Mouse (Mus musculus): ENCODE data around the gene Hps1. TPM values are rescaled to one million over a fixed set of nuclear protein-coding genes. Genes with fewer than 3 reads are reported as not detected.

Gene Hps1
- total RNA-seq, 2 experiments from 2014 or later: 0.73 to 0.97 TPM

DNA sequence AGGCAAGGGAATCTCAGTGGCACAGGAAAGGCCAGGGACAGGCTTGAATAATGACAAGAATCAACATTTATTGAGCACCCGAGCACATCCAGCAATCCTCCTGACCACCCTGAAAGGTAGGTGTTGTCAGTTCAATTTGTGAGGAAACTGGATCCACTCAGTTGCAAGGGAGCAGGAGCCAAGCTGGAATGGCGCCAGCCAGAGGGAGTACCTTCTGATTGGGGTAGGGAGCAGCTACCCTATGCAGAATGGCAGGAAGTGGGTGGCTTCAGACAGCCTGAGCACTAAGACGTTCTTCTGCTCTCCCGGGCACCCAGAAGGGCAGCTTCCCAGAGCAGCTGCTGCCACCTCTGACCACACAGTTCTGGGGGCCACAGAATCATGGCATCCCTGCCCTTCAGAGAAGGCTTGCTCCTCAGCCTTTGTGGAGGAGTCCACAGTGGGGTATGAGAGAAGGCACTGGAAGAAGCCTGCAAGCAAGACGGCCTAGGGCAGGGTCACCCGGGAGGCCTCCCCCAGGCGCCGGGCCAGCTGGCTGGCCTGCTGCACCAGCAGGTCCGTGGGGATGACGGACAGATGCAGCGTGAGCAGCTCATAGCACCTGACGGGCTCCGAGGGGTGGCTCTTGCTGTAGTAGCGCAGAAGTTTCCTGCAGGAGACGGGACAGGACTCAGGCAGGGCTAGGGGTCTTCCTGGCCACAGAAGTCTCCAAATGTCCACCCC lies 24.5 kb downstream of the Hps1 start:
- DNase-seq (ENCODE audit: low spot score): peak; percentile 18

DNA sequence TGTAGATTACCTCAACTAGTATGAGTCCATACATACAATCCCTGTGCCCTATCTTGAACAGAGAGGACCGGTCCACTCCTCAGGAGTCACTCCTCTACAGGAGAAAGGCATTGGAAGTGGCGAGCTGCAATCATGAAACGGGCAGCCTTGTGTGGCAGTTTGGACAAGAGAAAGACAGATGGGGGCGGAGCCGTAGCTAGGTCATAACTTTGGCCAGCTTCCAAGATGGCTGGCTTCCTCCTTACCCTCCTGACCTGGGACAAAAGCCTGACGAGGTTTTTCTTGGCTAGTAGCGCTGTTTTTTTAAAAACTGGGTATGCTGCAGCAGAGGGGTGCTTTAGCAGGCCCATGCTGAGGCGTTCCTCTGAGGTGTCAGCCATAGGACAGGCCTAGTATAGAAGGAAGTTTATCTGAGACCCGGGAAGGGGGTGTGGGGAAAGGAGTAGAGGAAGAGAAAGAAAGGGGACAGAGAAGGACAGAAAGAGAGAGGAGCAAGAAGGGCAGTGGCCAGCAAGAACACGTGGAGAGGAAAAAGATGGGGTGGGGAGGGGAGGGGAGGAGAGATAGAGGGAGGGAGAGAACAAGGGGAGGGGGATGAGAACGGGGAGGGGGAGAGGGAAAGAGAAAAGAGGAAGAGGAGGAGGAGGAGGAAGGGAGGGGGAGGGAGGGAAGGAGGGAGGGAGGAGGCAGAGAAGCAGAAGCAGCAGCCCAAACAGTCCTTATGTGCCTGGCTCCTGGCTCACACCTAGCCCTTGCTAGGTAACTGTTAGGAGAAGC lies 26.4 kb downstream of the Hps1 start:
- peak; percentile 68 for DNase-seq (ENCODE audit: low spot score)

DNA sequence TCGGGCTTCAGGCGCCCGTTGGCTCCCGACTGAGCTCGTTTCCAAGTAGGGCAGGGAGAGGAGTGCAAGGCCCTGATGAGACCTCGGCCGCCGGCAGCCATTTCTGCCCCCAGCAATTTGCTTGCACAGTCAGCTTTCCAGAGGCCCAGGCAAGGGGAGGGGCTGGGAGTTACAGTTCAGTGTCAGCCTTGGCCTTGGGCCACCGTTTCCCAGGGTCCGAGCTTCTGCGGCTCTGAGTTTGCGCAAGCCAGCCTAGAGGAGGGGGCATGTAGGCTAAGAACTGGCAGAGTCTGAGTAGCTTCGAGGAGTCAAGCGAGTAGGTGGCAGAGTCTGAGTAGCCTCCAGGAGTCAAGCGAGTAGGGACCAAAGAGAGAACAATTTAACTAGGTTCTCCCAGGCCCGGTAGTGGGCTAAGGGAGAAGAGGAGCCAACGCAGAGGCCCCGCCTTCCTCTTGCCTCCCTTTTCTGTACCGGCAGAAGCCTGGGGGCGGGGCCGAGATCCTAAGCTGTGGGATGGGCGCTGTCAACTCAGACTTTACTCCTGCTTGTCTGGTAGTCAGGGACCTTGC lies 27.3 kb downstream of the Hps1 start, which contains the start of gene Pyroxd2:
Gene Pyroxd2 (minus strand): TSS at position 413 of the 569 bp plus-strand sequence.
- DNase-seq (ENCODE audit: low spot score): peak; percentile 71

DNA sequence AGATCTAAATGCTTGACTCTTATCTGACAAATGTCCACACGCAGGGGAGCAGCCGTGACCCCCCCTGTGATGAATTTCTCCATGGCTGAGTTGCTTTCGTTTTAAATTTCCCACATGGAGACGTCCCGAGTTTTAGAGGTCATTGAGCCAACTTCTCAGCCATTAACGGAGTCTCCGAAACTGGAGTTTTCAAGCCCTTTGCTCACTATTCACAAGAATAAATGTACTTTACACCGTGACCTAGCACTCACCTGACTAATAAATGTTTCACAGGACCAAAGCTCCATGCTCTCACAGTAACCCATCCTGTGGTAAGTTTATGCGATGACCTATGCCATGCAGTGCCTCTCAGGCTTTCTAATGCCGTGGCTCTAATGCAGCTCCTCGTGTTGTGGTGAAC lies 29.6 kb downstream of the Hps1 start:
- no peak for DNase-seq (ENCODE audit: low spot score)

DNA sequence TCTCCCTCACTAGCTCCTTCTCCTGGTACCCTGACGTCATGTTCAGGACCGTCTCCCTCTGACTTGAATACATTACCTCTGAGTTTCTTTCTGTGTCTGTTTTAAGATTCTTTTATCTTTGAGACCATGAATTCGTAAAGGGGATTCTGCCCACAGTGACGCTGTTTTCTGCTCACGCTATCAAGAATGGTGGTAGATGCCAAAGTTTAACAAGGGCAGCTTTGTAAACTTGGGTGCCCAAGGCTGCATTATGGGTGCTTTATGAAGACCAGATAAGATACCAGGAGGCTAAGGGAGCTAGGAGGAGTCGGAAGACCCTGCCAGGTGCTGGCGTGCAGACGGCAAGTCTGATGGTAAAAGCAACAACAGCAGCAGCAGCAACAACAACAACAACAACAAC lies 33.1 kb downstream of the Hps1 start:
- no peak for DNase-seq (ENCODE audit: low spot score)

DNA sequence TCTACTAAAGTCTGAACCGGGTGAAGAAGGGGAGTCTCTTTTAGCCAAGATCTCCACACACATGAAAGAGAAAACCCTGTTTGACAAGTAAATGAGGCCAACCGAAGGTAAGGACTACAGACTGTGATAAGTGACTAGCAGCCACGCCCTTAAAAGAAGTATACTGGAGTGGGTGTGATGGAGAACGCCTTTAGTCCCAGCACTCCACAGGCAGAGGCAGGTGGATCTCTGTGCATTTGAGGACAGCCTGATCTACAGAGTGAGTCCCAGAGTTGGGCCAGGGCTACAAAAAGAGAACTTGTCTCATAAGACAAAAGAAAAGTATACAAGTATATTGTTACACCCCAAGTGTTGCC lies 33.9 kb downstream of the Hps1 start:
- DNase-seq (ENCODE audit: low spot score): no peak

DNA sequence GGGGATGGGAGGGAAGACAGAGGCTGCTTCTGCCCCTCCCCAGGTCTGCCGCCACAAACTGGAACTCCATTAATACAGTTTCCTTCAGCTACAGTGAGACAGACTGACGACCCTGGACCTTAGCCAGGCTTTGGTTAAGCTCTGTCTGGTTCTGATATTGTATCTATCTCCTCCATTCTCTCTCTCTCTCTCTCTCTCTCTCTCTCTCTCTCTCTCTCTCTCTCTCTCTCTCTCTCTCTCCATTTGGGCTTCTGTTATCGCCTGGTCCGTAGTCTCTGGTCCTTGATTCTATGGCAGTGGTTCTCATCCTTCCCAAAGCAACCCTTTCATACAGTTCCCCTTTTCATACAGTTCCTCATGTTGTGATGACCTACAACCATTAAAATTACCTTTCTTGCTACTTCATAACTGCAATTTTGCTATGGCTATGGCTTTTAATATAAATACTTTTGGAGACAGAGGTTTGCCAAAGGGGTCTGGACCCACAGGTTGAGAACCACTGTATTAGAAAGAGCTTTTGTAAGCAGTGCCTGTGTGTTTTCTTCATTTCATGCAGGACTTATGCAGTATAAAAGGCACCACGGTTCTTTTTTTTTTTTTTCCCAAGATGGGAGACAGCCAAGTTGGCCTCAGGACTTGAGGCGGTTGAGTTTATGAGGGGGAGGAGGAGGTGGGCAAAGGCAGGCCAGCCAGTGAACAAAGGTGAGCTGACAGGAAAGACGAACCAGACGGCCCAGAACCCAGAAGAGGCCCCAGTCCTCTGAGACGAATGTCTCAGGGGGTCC lies 34.5 kb downstream of the Hps1 start:
- no peak for DNase-seq (ENCODE audit: low spot score)

DNA sequence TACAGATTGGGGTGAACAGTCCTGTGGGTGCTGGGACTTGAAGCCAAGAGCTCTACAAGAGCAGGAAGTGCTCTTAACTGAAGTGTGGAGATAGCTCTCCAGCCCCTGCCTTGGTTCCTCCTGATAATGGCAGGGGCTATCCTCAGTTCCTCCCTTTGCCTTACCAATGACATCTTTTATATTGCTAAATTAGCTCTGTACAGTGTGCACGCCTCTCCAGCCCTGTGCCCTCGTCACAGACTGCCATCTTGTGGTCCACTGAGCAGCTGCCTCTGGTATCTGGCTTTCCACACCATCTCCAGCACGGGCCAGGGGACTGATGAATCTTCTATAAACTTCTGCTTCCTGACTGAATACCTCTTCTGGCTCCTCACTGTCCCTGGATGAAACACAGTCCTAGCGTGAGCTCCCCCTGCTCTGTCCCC lies 35.6 kb downstream of the Hps1 start:
- peak; percentile 45 for DNase-seq (ENCODE audit: low spot score)

DNA sequence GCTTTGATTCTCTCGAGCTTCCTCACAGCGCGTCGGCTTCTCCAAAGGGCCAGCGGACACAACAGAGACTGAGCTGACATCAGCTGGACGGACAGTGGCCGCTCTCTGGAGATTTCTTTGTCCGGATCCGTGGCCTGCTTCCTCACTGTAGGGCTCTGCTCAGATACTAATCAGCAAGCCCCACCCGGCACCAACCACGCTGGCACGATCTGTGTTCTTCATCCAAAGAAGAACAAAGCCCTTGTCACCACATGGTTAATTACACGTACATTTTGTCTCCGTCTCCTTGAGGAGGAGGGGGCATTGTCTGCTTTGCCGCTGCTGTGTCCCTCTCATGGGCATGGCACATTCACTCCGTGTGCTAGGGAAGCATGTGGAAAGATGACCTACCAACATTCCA lies 36.5 kb downstream of the Hps1 start:
- no peak for DNase-seq (ENCODE audit: low spot score)

DNA sequence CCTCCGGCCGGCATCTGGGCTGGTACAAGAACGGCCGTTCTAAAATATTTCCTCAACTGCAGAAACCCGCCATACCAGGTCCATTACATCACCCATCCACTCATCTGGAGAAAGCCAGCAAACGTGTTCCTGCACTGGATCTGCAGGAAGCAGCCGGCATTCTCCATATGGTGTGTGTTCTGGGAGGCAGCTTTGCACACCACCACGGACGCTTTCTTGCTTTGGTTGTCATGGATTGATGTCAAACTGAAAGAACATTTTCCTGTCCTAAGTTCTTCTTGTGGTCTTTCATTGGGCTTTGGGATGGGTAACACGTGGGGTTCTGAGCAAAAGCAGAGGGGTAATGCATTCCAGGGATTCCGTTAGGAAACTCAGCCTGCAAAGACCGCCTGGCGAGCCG lies 37.9 kb downstream of the Hps1 start:
- no peak for DNase-seq (ENCODE audit: low spot score)

DNA sequence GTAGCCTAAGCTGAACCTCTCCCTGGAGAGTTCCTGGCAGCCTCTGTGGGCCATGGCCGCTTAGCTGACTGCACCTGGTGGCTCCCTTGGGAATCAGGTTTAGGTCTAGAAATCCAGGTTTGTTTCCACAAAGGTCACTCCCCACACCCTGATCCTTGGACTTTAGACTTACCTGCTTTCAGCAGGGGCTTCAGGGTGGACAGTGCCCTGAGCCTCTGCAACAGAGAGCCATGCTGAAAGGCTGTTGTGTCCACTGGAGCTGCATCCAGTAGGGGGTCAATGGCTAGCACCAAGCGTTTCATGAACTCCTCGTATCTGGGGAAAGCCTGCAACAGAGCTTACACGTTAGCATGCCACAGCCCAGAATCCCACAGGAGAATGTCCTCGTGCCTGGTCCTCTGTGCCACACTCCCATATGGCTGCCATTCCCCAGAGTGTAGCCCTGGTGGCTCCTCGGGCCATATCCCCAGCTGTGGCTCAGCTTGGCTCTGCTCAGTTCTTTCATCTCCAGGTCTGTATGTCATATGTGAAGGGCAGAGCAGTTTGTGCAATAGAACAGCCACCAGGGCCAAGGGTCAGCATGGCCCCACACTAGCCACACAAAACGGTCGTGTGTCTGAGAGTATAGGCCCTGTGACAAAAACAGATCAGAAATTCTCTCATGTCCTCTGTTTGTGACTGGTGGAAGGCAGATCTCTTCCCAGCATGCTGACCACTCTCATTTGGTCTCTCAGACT lies 39.4 kb downstream of the Hps1 start:
- no peak for DNase-seq (ENCODE audit: low spot score)

DNA sequence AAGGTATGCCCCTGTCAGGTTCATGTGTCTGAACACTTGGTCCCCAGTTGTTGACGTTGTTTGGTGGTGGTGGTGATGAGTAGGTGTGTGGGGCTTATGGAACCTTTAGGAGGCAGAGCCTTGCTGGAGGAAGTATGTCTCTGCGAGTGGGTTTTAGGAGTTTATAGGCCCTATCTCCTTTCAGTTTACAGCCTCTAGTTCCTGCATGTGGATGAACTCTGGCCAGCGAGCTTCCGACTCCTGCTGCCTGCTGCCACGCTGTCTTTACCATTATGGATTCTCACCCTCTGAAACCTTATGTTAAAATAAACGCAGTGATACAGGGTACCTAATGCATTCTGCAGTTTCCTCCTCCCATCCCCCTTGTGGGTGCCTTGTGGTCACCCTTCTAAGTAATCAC lies 40.0 kb downstream of the Hps1 start:
- no peak for DNase-seq (ENCODE audit: low spot score)

DNA sequence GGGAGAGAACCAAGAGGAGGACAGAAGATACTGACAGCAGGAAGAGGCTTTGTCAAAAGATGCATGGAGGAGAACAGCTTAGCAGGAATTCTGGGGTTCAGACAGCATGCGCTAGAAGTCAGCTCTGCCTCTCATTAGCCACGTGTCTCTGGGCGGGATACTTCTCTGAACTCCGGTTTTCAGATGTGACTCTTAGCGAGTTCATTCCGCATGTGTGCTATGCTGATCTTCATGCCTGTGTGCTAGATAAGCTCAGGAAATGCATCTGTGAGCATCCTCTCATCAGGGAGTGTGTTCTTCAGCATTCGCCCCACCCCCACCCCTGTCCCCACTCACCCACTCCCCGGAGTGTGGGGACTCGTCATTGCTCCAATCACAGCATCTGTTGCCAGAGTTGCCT lies 42.0 kb downstream of the Hps1 start:
- DNase-seq (ENCODE audit: low spot score): no peak

DNA sequence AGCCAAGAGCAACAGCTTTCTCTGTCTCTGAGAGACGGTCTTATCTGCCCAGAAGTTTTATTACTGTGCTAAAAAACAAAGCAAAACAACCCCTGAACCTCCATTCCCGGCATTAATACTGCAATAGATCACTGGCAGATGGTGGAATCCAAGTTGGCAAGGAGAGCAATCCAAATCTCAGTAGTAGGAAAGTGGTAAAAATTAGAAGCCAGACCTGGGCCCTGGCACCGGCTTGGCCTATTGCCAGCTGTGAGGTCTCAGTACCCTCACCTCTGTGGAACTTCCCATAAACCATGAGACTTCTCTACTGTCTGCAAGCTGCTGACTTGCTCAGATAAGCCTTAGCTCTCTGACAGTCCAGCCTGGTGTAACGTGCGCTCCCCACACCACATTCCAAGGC lies 44.8 kb downstream of the Hps1 start:
- DNase-seq (ENCODE audit: low spot score): no peak

DNA sequence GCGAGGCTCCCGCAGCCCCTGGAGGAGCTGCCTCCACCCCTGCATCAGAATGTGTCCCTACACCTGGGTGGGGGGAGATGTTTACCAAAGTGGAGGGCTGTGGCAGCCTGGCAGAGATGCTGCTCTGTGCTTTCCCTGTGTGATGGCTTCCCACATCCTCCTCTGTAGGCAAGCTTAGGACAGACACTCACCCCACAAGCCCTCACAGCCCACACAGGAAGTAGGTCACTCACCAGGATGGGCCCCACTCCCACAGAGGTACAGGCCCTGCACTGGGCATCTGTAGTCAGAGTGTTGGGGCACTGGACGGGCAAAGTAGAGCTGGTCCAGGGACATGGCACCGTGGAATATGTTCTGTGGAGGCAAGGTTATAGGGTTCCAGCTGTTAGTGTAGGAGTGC lies 52.4 kb downstream of the Hps1 start:
- no peak for DNase-seq (ENCODE audit: low spot score)

DNA sequence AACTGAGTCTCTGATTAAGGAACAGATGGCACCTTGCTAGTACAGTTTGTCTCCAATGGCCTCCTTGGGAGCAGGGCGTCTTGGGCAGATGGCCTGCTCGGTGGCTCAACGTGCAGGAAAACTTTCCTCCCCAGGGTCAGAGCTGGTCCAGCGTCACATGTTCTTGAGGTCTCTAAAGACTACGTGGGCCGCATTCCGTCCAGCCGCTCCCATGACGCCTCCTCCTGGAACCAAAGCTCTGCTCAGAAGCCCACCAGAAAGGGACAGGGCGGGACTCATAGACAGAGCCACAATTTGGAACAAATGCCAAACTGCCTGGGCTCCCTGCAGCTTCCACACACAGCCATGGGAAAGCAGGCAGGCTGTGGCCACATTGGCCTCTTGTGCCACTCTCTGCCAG lies 53.0 kb downstream of the Hps1 start:
- DNase-seq (ENCODE audit: low spot score): no peak

DNA sequence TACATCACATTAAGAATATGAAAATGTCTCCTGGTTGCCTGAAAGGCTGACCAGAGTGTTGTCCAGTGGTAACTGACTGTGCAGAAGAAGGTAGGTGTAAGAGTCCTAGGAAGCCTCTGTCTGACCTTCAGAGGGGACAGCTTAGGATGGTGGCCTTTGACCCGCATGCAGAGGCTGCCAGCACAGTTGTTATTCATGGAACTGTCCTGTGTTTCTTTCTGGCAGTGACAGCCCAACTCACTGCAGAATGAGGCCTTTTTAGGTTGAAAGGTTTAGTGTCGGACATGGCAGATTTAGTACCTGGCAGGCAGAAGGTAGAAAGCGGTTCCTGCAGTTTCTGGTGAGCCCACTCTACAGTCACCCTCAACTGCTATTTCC lies 53.8 kb downstream of the Hps1 start:
- DNase-seq (ENCODE audit: low spot score): no peak

DNA sequence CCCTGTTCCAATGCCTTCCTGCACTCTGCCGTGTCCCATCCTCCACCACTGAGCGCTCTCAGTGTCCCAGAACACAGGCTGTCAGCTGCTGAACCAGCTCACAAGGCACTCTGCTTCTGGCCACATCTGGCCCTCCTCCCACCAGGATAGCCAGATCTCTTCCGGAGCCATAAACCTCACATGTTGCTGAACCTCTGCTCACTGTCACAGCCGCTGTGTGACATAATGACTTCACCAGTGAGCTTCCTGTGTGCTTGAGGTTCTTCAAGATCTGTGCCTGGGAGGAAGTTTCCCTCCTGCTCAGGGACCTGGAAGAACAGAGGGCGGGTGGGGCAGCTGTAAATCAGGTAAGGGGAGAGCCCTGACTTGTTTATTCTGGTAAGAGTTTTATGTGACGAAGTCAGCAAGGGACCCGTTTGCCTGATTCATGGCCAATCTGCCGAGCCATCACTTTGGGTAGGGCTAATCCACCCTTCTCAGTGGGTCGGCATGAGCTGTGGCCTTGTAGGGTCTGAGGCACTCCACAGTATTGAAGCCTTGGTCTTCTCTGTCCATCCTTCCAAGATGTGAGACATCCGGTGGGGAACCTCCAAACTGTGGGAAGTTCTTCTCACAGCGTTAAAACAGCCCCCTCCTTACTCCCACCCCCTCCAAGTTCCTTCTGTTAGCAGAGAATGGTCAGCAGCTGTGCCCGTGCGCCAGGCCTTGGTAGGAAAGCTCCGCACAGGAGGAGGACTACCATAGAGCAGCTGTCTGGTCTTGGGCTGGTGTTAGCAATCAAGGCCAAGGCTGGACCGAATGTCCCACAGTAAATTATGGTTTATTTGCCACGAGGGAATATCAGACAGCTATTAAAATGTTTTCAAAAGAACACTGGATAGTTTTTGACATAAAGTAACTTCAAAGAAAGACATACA lies 54.5 kb downstream of the Hps1 start:
- no peak for DNase-seq (ENCODE audit: low spot score)

DNA sequence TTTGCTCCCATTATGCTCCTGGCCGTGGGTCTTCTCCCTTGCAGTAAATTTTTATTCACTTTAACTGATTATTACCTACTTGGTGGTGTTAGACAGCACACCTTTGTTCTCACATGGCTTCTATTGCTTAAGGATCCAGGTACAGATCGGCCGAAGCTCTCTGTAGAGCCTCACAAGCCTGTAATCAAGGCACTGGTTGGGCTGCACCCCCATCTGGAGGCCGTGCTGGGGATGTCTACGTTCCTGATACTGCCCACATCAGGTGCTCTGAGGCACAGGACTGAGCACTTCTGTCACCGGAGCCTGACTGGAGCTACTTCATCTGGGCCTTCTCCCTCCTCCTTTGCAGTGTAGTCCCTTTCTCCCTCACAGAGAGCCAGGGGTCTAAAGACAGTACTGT lies 56.5 kb downstream of the Hps1 start:
- no peak for DNase-seq (ENCODE audit: low spot score)

DNA sequence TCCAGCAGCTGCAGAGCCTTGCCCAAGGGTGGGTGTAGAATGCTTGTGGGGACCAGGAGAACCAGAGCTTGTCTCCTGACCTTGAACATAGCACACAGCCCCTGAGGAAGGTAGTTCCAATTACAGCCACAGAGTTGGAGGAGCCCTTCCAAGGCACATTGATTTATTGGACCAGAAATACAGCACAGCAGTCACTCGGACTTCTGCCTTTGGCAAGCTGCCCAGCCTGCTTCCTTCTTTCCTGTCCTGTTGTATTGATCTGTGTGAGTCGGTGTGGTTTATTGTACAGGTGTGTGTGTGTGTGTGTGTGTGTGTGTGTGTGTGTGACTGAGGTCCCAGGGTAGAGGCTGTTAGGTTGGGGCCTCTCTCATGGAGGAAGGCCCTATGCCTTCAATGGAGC lies 57.3 kb downstream of the Hps1 start:
- no peak for DNase-seq (ENCODE audit: low spot score)

Data from gastrocnemius, adult 18-20 months (tissue).